Mouse (Mus musculus): ENCODE data around the gene Gan.

Gene Gan

DNA sequence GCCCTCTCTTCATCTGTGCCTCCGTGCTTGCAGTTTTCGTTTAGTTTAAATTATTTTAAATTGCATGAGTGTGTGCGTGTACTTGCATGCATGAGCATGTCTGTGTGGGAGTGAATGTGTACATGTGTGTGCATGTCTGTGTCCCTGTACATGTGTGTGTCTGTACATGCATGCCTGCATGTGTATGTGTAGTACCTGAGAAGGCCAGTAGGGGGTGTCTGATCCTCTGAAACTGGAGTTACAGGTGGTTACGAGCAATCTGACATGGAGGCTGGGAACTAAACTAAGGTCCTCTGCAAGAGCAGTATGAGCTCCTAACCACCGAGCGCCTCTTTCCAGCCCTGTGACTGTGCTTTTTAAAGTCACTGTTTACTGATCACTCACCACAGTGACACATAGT, 9.4 kb upstream of the Gan start:
- in situ Hi-C loops (cut with MboI; ENCODE audit: low pct_unique_long_range_greater_than_20kb in 1 of 2, low sequenced_read_pairs in 2 of 2, unreplicated experiment in 1 of 2): no loop called here

- in situ Hi-C loops (cut with MboI; ENCODE audit: low pct_unique_long_range_greater_than_20kb in 1 of 2, low sequenced_read_pairs in 2 of 2, unreplicated experiment in 1 of 2): no loop called here
Observed at GRCm38 (mm10) chr8:117156149-117156548, 1.8 kb upstream of the Gan start.

- in situ Hi-C loops (cut with MboI; ENCODE audit: low pct_unique_long_range_greater_than_20kb in 1 of 2, low sequenced_read_pairs in 2 of 2, unreplicated experiment in 1 of 2): no loop called here
Observed at GRCm38 (mm10) chr8:117156866-117157768, 818 bp upstream of the Gan start.

DNA sequence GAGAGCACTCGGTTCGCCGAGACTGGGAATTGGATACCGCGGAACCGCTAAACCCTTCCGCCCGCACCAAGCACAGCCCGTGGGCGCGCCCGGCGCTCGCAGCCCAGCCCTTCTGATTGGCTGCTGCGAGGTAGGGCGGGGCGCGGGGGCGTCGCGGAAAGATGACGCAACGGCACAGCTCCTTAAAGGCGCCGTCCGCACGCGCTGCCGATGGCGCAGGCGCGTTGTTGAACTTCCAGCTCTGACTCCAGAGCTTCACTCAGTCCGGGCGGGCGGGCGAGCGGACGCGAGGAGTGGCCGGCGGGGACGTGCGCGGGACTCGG, 205 bp upstream of the Gan start:
- in situ Hi-C loops (cut with MboI; ENCODE audit: low pct_unique_long_range_greater_than_20kb in 1 of 2, low sequenced_read_pairs in 2 of 2, unreplicated experiment in 1 of 2): no loop called here

DNA sequence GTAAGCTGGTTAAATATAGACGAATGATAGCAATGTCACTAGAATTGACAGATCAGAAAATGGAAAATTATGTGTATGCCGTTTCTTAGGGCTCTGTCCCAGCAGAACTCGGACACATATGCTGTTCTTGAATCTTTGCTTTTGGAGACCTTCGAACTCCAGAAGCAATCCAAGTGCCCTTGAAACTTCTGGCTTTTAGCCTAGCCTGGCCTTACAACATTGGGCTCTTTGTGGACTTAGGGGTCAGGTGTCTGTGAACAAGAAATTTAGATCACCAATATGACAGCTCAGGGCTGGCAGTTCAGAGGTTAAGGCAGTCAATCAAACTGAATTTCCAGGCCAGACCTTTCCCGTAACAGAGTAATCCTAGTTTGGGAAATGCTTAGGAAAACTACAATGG, 1.1 kb downstream of the Gan start:
- in situ Hi-C loops (cut with MboI; ENCODE audit: low pct_unique_long_range_greater_than_20kb in 1 of 2, low sequenced_read_pairs in 2 of 2, unreplicated experiment in 1 of 2): no loop called here

DNA sequence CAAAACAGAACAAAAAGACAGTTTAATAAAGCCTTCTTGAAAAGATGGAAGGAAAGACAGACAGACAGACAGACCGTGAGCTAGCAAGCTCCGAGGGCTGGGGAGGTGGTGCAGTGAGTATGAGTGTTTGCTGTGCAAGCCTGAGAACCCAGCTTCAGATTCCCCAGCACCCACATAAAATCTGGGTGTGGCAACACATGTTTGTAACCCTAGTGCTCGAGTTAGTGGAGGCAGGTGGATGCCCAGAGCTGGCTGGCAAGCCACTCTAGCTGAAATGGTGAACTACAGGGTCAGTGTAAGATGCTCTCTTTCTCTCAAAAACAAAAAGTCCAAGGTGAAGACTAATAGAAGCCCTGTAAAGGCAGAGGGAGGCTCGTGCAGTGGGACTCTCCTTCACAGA, 7.0 kb downstream of the Gan start:
- in situ Hi-C loops (cut with MboI; ENCODE audit: low pct_unique_long_range_greater_than_20kb in 1 of 2, low sequenced_read_pairs in 2 of 2, unreplicated experiment in 1 of 2): no loop called here

DNA sequence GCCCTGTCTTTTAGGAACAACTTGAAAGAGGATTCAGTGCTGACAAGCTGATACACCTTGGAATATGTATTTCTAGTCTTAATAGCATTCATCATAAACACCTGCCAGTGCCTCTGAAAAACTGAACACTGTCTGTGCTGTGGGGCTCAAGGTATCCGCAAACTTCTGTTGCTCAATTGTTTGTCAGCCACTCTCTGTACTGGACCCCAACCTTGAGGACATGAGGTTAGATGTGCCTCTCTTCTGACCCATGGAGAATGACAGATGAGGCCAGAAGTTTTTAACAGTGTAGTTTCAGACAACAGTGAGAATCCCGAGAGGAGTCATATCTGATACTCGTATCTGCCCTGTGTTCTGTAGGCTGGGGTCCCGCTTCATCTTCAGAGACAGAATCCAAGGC, 7.6 kb downstream of the Gan start:
- in situ Hi-C loops (cut with MboI; ENCODE audit: low pct_unique_long_range_greater_than_20kb in 1 of 2, low sequenced_read_pairs in 2 of 2, unreplicated experiment in 1 of 2): no loop called here

- in situ Hi-C loops (cut with MboI; ENCODE audit: low pct_unique_long_range_greater_than_20kb in 1 of 2, low sequenced_read_pairs in 2 of 2, unreplicated experiment in 1 of 2): no loop called here
Observed at GRCm38 (mm10) chr8:117166515-117166914, 8.6 kb downstream of the Gan start.

DNA sequence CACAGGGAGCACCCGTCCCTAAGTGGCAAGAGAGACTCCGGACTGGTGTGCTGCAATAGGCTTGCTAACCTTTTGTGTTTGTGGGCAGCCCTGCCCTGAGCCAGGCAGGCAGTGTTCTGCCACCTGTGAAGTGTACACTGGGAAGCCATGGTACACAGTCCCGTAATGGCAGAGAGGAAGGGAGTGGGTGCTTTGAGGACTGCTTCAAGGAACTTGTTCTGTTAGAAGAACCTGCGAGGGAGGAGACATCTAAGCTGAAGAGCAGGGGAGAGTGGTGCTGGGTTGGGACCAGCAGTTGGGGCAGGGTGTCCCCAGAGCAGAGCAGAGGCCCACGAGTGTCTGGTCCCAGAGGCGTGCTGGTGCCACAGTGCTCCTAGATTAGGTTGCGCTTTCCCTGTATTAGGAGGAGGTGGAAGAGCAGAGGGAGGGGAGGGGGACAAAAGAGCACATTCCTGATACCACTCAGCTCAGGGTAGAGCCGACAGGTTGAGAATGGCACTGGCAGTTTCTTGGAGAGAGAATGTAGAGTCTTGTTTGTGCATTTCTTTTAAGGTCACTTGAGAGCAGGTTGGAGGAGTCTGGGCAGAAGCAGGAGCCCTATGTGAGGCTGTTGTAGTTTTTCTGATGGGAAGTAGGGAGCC, 9.4 kb downstream of the Gan start:
- in situ Hi-C loops (cut with MboI; ENCODE audit: low pct_unique_long_range_greater_than_20kb in 1 of 2, low sequenced_read_pairs in 2 of 2, unreplicated experiment in 1 of 2): no loop called here

DNA sequence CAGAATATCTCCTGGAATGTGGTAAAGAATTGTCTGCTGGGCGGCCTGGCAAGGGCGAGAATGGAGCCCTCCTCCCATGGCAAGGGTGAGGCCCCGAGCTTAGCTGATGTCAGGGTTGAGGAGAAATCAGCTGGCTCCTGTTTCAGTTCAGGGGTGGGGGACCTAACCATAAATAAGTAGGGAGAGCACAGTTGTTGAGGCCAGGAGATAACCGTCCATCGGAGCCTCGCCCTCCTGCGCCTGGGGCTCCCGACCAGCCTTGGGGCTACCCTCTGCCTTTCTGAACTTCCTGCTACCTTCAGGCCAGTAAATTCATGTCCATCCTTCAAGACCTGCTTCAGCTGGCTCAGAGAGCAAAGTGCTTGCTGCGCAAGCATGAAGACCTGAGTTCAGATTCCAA, 10.4 kb downstream of the Gan start:
- in situ Hi-C loops (cut with MboI; ENCODE audit: low pct_unique_long_range_greater_than_20kb in 1 of 2, low sequenced_read_pairs in 2 of 2, unreplicated experiment in 1 of 2): no loop called here

- in situ Hi-C loops (cut with MboI; ENCODE audit: low pct_unique_long_range_greater_than_20kb in 1 of 2, low sequenced_read_pairs in 2 of 2, unreplicated experiment in 1 of 2): no loop called here
Observed at GRCm38 (mm10) chr8:117171826-117172225, 13.9 kb downstream of the Gan start.

DNA sequence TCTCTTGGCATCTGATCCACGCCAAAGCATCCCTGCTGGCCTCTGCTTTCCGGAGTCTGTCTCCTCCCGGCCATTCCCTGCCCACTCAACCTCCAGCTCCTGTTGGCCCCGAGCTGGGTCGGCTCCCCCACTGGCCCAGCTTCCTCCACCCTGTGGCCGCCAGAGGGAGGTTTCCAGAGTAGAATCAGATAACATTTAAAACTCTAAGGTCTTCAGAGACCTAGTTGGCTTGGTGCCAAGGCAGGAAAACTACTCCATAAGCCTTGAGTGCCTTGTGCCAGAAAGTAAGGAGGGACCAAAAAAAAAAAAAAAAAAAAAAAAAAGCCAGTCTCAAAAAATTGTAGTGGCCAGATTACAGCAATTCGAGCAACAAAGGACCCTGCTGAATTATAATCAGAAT, 15.0 kb downstream of the Gan start:
- in situ Hi-C loops (cut with MboI; ENCODE audit: low pct_unique_long_range_greater_than_20kb in 1 of 2, low sequenced_read_pairs in 2 of 2, unreplicated experiment in 1 of 2): no loop called here

GRCm38 (mm10) chr8:117173690-117174089, 15.8 kb downstream of the Gan start:
- in situ Hi-C loops (cut with MboI; ENCODE audit: low pct_unique_long_range_greater_than_20kb in 1 of 2, low sequenced_read_pairs in 2 of 2, unreplicated experiment in 1 of 2): no loop called here

GRCm38 (mm10) chr8:117174536-117174935, 16.6 kb downstream of the Gan start:
- in situ Hi-C loops (cut with MboI; ENCODE audit: low pct_unique_long_range_greater_than_20kb in 1 of 2, low sequenced_read_pairs in 2 of 2, unreplicated experiment in 1 of 2): no loop called here

DNA sequence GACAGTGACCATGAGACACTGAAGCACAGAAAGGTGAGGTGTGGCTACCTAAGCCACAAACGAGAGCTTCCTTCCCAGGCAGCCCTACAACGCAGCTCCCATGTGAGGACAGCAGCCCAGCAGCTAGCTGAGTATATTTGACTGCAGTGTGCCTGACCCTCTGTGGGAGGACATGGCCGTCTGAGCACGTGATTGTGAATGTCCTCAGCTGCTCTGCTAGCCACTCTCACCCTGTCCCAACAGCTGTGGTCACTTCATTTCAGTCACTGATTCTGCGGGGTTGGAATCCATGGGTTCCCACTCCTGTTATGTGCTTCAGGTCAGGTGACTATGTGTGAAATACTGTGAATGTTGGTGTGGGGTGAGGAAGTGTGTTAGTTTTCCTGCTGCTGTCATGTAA, 18.4 kb downstream of the Gan start:
- in situ Hi-C loops (cut with MboI; ENCODE audit: low pct_unique_long_range_greater_than_20kb in 1 of 2, low sequenced_read_pairs in 2 of 2, unreplicated experiment in 1 of 2): no loop called here

DNA sequence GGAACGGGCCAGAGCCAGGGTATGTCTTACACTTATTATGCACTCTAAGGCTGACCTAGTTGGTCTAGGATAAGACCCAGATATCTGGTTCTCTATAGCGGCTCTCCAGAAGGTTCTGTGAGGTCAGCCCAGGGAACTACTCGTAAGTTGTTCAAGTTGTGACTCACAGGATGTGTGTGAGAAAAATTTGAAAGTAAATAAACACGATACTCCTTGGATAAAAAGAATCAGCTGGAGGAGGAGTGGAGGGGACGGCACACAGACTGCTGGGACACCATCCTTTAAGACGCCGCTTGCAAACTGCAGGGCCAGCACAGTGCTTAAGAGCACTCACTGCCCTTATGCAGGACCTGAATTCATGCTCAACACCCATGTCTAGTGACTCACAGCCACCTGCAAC, 19.3 kb downstream of the Gan start:
- in situ Hi-C loops (cut with MboI; ENCODE audit: low pct_unique_long_range_greater_than_20kb in 1 of 2, low sequenced_read_pairs in 2 of 2, unreplicated experiment in 1 of 2): no loop called here

GRCm38 (mm10) chr8:117178039-117178438, 20.1 kb downstream of the Gan start:
- in situ Hi-C loops (cut with MboI; ENCODE audit: low pct_unique_long_range_greater_than_20kb in 1 of 2, low sequenced_read_pairs in 2 of 2, unreplicated experiment in 1 of 2): no loop called here

DNA sequence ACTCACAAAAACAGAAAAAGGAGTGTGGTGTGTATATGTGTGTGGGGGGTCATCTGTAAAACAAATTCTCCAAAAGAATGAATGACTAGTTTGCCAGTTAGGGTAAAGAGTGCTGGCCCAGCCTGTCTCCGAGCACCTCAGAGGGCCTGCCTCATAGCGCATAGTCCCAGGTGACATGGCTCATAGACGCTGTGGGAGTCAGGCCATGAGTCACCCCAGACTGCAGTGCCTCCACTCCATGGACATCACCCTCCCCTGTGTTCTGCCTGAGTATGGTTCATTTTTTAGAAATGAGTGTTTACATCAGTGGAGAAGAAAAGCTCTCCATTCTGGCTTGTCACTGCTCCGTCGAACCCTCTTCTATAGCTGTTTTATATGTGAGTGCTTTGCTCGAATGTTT, 20.7 kb downstream of the Gan start:
- in situ Hi-C loops (cut with MboI; ENCODE audit: low pct_unique_long_range_greater_than_20kb in 1 of 2, low sequenced_read_pairs in 2 of 2, unreplicated experiment in 1 of 2): no loop called here

DNA sequence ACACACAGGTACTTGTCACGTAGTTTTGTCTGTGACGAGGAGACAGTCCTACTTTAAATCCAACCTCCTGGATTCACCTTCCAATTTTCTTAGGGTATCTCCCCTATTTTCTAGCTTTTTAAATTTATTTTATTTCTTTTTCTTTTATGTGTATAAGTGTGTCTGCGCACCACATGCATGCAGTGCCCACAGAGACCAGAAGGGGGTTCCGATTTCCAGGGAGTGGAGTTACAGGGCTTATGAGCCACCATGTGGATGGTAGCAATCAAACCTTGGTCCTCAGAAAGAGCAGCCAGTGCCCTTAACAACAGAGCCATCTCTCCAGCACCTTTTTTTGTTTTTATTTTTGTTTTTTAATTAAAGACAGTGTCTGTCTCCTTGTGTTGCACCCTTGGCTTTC, 24.8 kb downstream of the Gan start:
- in situ Hi-C loops (cut with MboI; ENCODE audit: low pct_unique_long_range_greater_than_20kb in 1 of 2, low sequenced_read_pairs in 2 of 2, unreplicated experiment in 1 of 2): no loop called here

DNA sequence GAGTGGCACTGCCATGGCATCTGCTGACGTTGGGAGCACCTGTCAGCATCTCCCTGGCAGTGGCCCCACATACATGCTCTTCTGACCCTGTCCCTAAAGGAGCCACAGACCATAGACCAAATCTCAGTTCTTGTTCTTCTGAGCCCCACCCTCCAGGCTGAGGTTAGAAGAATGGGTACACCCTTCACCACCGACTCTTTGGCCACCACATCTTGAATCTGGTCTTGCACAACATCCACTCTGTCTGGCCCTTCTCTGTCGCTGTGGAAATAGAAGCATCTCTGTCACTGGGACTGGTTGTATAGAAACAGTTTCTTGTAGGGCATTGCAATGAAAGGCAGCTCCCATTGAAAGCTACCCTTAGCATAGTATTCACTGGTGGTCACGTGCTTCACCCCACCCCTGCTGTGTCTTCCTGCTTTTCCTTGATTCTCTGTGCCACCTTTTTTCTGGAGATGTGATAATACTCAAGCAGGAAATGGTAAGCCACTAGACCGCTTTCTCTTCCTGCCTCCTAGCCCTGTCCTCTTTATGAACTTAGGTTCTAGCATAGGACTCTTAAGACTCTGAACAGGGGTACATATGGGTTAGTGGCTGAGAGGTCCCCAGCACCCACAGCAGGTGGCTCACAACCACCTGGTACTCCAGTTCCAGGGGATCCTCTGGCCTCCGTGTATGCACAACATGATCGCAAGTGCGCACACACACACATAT, 25.9 kb downstream of the Gan start:
- in situ Hi-C loops (cut with MboI; ENCODE audit: low pct_unique_long_range_greater_than_20kb in 1 of 2, low sequenced_read_pairs in 2 of 2, unreplicated experiment in 1 of 2): no loop called here
